Mouse (Mus musculus) bone marrow macrophage, adult 2 months (primary cell): ENCODE measurements around the gene Irf2bp1. TPM values are rescaled to one million over a fixed set of nuclear protein-coding genes. Genes with fewer than 3 reads are reported as not detected.

Experiments
- H3K27ac ChIP-seq: 2 replicates; pipeline ENCODE4 v1.5.1; 2012; ENCODE audit warnings: low read depth, low read length; ENCODE audit not compliant: insufficient read depth
- H3K4me1 ChIP-seq: 2 replicates; pipeline ENCODE4 v1.6.1; 2012; ENCODE audit warnings: low read length; ENCODE audit not compliant: control insufficient read depth, insufficient read depth
- H3K4me3 ChIP-seq: 2 replicates; pipeline ENCODE4 v1.5.1; 2012; ENCODE audit warnings: mild to moderate bottlenecking, low read length, moderate library complexity; ENCODE audit not compliant: insufficient read depth
- CTCF ChIP-seq: IDR thresholded peaks from 2 replicates; pipeline ENCODE4 v1.5.1; 2012; ENCODE audit warnings: low read depth, mild to moderate bottlenecking, low read length, moderate library complexity
- POLR2A ChIP-seq: IDR thresholded peaks from 2 replicates; pipeline ENCODE4 v1.6.1; 2012; ENCODE audit warnings: mild to moderate bottlenecking, low read depth, low read length, borderline replicate concordance
- polyA plus RNA-seq: library from polyadenylated mRNA; stranded (reverse); fragments of >200 nt; gene quantifications from 2 replicates; pipeline ENCODE4 v1.2.4, GENCODE M21; 2012; ENCODE audit not compliant: missing spikeins, insufficient read depth, insufficient read length

The Irf2bp1 gene
- polyA plus RNA-seq, 1 experiment = 17.5 TPM

GRCm38 (mm10) chr7:19007026-19007977, 3.5 kb downstream of the Irf2bp1 start:
- no peak overlapping the region for H3K27ac ChIP-seq
- H3K4me1 ChIP-seq = peaks cover 3% of the 10 kb centered on the region; the same call in 1 of the 2 replicates
- H3K4me3 ChIP-seq = no peak overlapping the region
- TF ChIP-seq CTCF (no peak), POLR2A (no peak)

- Histone ChIP-seq H3K4me3 (no peak overlapping the region), H3K27ac (no peak overlapping the region), H3K4me1 (no peaks in the 10 kb centered on the region)
- TF ChIP-seq POLR2A (no peak), CTCF (no peak)
Measured at GRCm38 (mm10) chr7:19010581-19010980, 6.7 kb downstream of the Irf2bp1 start.

GRCm38 (mm10) chr7:19012025-19012621, 8.3 kb downstream of the Irf2bp1 start:
- Histone ChIP-seq H3K4me1 (no peaks in the 10 kb centered on the region), H3K4me3 (no peak overlapping the region), H3K27ac (no peak overlapping the region)
- no peak for TF ChIP-seq CTCF
- no peak for TF ChIP-seq POLR2A

- Histone ChIP-seq H3K4me1 (no peaks in the 10 kb centered on the region), H3K27ac (no peak overlapping the region), H3K4me3 (no peak overlapping the region)
- TF ChIP-seq POLR2A = no peak
- TF ChIP-seq CTCF = no peak
Measured at GRCm38 (mm10) chr7:19012882-19013281, 9.0 kb downstream of the Irf2bp1 start.

GRCm38 (mm10) chr7:19014452-19014851, 10.6 kb downstream of the Irf2bp1 start:
- TF ChIP-seq CTCF = no peak
- TF ChIP-seq POLR2A = no peak
- H3K27ac ChIP-seq = no peak overlapping the region
- no peaks in the 10 kb centered on the region for H3K4me1 ChIP-seq
- H3K4me3 ChIP-seq = no peak overlapping the region

GRCm38 (mm10) chr7:19016042-19016441, 12.2 kb downstream of the Irf2bp1 start:
- Histone ChIP-seq H3K27ac (no peak overlapping the region), H3K4me1 (no peaks in the 10 kb centered on the region), H3K4me3 (no peak overlapping the region)
- TF ChIP-seq POLR2A = no peak
- no peak for TF ChIP-seq CTCF

GRCm38 (mm10) chr7:19017909-19018308, 14.1 kb downstream of the Irf2bp1 start:
- Histone ChIP-seq H3K4me1 (no peaks in the 10 kb centered on the region), H3K27ac (no peak overlapping the region), H3K4me3 (no peak overlapping the region)
- TF ChIP-seq POLR2A (no peak), CTCF (no peak)

- Histone ChIP-seq H3K27ac (no peak overlapping the region), H3K4me3 (no peak overlapping the region), H3K4me1 (peaks cover 7% of the 10 kb centered on the region; the same call in 1 of the 2 replicates)
- no peak for TF ChIP-seq CTCF
- TF ChIP-seq POLR2A = no peak
Measured at GRCm38 (mm10) chr7:19021048-19021447, 17.2 kb downstream of the Irf2bp1 start.

GRCm38 (mm10) chr7:19022189-19022958, 18.5 kb downstream of the Irf2bp1 start:
- H3K4me3 ChIP-seq = no peak overlapping the region
- TF ChIP-seq POLR2A (no peak), CTCF (no peak)
- peaks cover 17% of the 10 kb centered on the region for H3K4me1 ChIP-seq
- no peak overlapping the region for H3K27ac ChIP-seq
